Mouse (Mus musculus) erythroid progenitor cell, adult 5-6 weeks (primary cell): ENCODE measurements around the gene Crocc. TPM values are rescaled to one million over a fixed set of nuclear protein-coding genes. Genes with fewer than 3 reads are reported as not detected.

ENCODE experiments used
- ATAC-seq: replicated peaks from 2 replicates; pipeline ENCODE4 v1.8.0; 2016; ENCODE audit warnings: moderate number of reproducible peaks, mild to moderate bottlenecking, moderate TSS enrichment, inconsistent platforms; ENCODE audit not compliant: poor library complexity, low FRiP score, severe bottlenecking
- total RNA-seq, 2 experiments: library from RNA; stranded (forward) in 1 of 2; stranded (reverse) in 1 of 2; fragments of 150-400 nt in 1 of 2; fragments of 186-747, 209-891 nt in 1 of 2; gene quantifications; 2 replicates each; pipeline versions ENCODE4 v1.2.3 to v1.2.4; 2015 to 2017; ENCODE audit warnings: low replicate concordance in 2 of 2

Gene Crocc
- total RNA-seq, 2 experiments from 2014 or later, result not detected

GRCm38 (mm10) chr4:141030541-141031206, 29.7 kb downstream of the Crocc start:
- no peak for ATAC-seq

GRCm38 (mm10) chr4:141024992-141025391, 35.4 kb downstream of the Crocc start:
- ATAC-seq, result no peak

- no peak for ATAC-seq
Measured at GRCm38 (mm10) chr4:141024052-141024451, 36.3 kb downstream of the Crocc start.

GRCm38 (mm10) chr4:141021614-141021929, 38.8 kb downstream of the Crocc start:
- no peak for ATAC-seq

- no peak for ATAC-seq
Measured at GRCm38 (mm10) chr4:141020811-141021613, 39.3 kb downstream of the Crocc start.

- ATAC-seq, result no peak
Measured at GRCm38 (mm10) chr4:141020220-141020619, 40.1 kb downstream of the Crocc start.

GRCm38 (mm10) chr4:141017657-141018436, 42.5 kb downstream of the Crocc start:
- no peak for ATAC-seq

GRCm38 (mm10) chr4:141016311-141016710, 44.0 kb downstream of the Crocc start:
- no peak for ATAC-seq

GRCm38 (mm10) chr4:141015356-141015755, 45.0 kb downstream of the Crocc start:
- ATAC-seq, result no peak

- ATAC-seq, result no peak
Measured at GRCm38 (mm10) chr4:141014856-141015255, 45.5 kb downstream of the Crocc start.

GRCm38 (mm10) chr4:141014114-141014513, 46.2 kb downstream of the Crocc start:
- no peak for ATAC-seq

GRCm38 (mm10) chr4:141012558-141012957, 47.8 kb downstream of the Crocc start:
- no peak for ATAC-seq

GRCm38 (mm10) chr4:141011556-141012328, 48.6 kb downstream of the Crocc start:
- ATAC-seq, result no peak

- ATAC-seq, result no peak
Measured at GRCm38 (mm10) chr4:141010941-141011429, 49.4 kb downstream of the Crocc start.

- ATAC-seq, result no peak
Measured at GRCm38 (mm10) chr4:141010526-141010925, 49.8 kb downstream of the Crocc start.

GRCm38 (mm10) chr4:141010118-141010517, 50.2 kb downstream of the Crocc start, which contains the start of gene Mfap2:
Mfap2 (plus strand) TSS chr4:141010418.
- no peak for ATAC-seq

- peak; percentile 90 for ATAC-seq
Measured at GRCm38 (mm10) chr4:141008028-141008427, 52.3 kb downstream of the Crocc start.

GRCm38 (mm10) chr4:141005983-141006382, 54.4 kb downstream of the Crocc start:
- ATAC-seq, result no peak

GRCm38 (mm10) chr4:140996812-140997211, 63.5 kb downstream of the Crocc start:
- no peak for ATAC-seq

GRCm38 (mm10) chr4:140995811-140996210, 64.5 kb downstream of the Crocc start:
- no peak for ATAC-seq
